Mouse (Mus musculus) liver, embryonic 14.5 days (tissue): ENCODE results near the gene Pak6.

Experiments
- CTCF ChIP-seq: IDR thresholded peaks from 2 replicates; pipeline ENCODE4 v1.5.1; 2016; ENCODE audit warnings: antibody characterized with exemption, low read depth, control low read depth
- EP300 ChIP-seq: IDR thresholded peaks from 2 replicates; pipeline ENCODE4 v1.6.1; 2016; ENCODE audit warnings: antibody characterized with exemption, low read depth

- TF ChIP-seq CTCF (no peak), EP300 (no peak)
Measured at GRCm38 (mm10) chr2:118638686-118639085, 24.4 kb upstream of the Pak6 start.
